Mouse (Mus musculus) right cerebral cortex, postnatal 10 days (tissue): ENCODE measurements around the gene Gm39115.

Experiments used
- DNase-seq, 2 experiments: peaks; one replicate each; pipeline ENCODE4 v3.0.0; 2021; ENCODE audit warnings: low spot score in 2 of 2

Gene Gm39115

GRCm38 (mm10) chr7:142096701-142097100, 39.1 kb downstream of the Gm39115 start:
- peak; percentile 36 to 40 for DNase-seq

GRCm38 (mm10) chr7:142095183-142095931, 40.5 kb downstream of the Gm39115 start, which contains the start of gene Dusp8:
Gene Dusp8 (minus strand): TSS chr7:142095843.
- peak; percentile 96 to 97 for DNase-seq

GRCm38 (mm10) chr7:142094301-142095143, 41.3 kb downstream of the Gm39115 start:
- peak; percentile 77 to 78 for DNase-seq

GRCm38 (mm10) chr7:142093696-142094240, 42.1 kb downstream of the Gm39115 start:
- DNase-seq = peak in 1 of 2 experiments; percentile 33

- DNase-seq = no peak
These were observed 42.8 kb downstream of the Gm39115 start for GRCm38 (mm10) chr7:142092991-142093390.

- peak; percentile 82 to 91 for DNase-seq
These were observed 44.0 kb downstream of the Gm39115 start for GRCm38 (mm10) chr7:142091848-142092247.

- DNase-seq = peak; percentile 34 to 40
These were observed 46.0 kb downstream of the Gm39115 start for GRCm38 (mm10) chr7:142089648-142090447.

GRCm38 (mm10) chr7:142088886-142089285, 46.9 kb downstream of the Gm39115 start:
- DNase-seq = peak; percentile 75 to 78

GRCm38 (mm10) chr7:142087069-142087652, 48.7 kb downstream of the Gm39115 start:
- DNase-seq = no peak

GRCm38 (mm10) chr7:142086159-142086905, 49.5 kb downstream of the Gm39115 start:
- no peak for DNase-seq
